Mouse (Mus musculus): ENCODE data around the gene Rab30. TPM values are rescaled to one million over a fixed set of nuclear protein-coding genes. Genes with fewer than 3 reads are reported as not detected.

The Rab30 gene
- polyA plus RNA-seq, 1 experiment = 2.0 TPM

DNA sequence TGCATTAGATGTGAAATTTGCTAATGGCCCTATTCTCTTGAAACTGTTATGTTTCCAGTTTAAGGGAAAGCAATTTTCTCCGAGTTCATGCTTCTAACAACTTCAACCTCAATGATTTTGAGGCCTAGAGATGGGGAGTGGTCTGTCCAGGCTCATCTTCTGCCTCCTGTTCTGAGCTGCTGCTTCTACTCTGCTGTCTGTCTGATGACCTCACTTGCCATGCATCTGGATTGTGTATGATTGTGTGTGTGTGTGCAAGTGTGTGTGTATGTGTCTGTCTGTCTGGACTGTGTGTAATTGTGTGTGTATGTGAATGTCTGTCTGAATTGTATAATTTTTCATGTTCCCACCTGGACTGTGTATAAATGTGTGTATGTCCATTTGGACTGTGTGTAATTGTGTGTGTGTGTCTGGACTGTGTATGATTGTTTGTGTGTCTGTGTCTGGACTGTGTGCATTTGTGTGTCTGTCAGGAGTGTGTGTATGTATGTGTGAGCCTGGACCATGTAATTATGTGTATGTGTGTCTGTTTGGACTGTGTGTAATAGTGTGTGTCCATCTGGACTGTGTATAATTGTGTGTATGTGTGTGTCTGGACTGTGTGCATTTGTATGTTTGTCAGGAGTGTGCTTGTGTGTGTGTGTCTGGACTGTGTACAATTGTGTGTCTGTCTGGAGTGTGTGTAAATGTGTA lies 81.2 kb downstream of the Rab30 start:
- Histone ChIP-seq H3K4me3 (ENCODE audit: insufficient read depth, poor library complexity, severe bottlenecking) (no peak overlapping the region), H3K79me2 (ENCODE audit: control insufficient read depth, insufficient read depth) (no peaks in the 10 kb centered on the region), H3K27me3 (ENCODE audit: control insufficient read depth, insufficient read depth, insufficient read length) (no peaks in the 10 kb centered on the region), H3K36me3 (ENCODE audit: control insufficient read depth, insufficient read depth) (no peaks in the 10 kb centered on the region), H3ac (ENCODE audit: control insufficient read depth, insufficient read length, low read depth) (no peak overlapping the region), H3K79me3 (ENCODE audit: low read depth) (no peaks in the 10 kb centered on the region)
- TF ChIP-seq CTCF (IDR thresholded peaks at IDR 0.05; ENCODE audit: control insufficient read depth, insufficient read depth, insufficient read length) (no peak), MAX (IDR thresholded peaks at IDR 0.05) (no peak), USF1 (IDR thresholded peaks at IDR 0.05; ENCODE audit: low read depth) (no peak), FOSL1 (IDR thresholded peaks at IDR 0.05; ENCODE audit: insufficient read depth, low read length, poor library complexity, severe bottlenecking) (no peak), MYOD1 (IDR thresholded peaks at IDR 0.05; ENCODE audit: control insufficient read depth, insufficient read length, low read depth) (no peak), CEBPB (IDR thresholded peaks at IDR 0.05; ENCODE audit: low read depth) (no peak), MYOG (IDR thresholded peaks at IDR 0.05; ENCODE audit: control insufficient read depth, extremely low read depth, insufficient read length) (no peak)

- no peak overlapping the region for H3ac ChIP-seq (ENCODE audit: control insufficient read depth, insufficient read length, low read depth)
- no peaks in the 10 kb centered on the region for H3K79me2 ChIP-seq (ENCODE audit: control insufficient read depth, insufficient read depth)
- no peak overlapping the region for H3K4me3 ChIP-seq (ENCODE audit: insufficient read depth, poor library complexity, severe bottlenecking)
- no peaks in the 10 kb centered on the region for H3K27me3 ChIP-seq (ENCODE audit: control insufficient read depth, insufficient read depth, insufficient read length)
- no peak for TF ChIP-seq FOSL1 (IDR thresholded peaks at IDR 0.05; ENCODE audit: insufficient read depth, low read length, poor library complexity, severe bottlenecking)
- no peak for TF ChIP-seq USF1 (IDR thresholded peaks at IDR 0.05; ENCODE audit: low read depth)
- no peak for TF ChIP-seq CTCF (IDR thresholded peaks at IDR 0.05; ENCODE audit: control insufficient read depth, insufficient read depth, insufficient read length)
- TF ChIP-seq MAX (IDR thresholded peaks at IDR 0.05) = no peak
- no peak for TF ChIP-seq CEBPB (IDR thresholded peaks at IDR 0.05; ENCODE audit: low read depth)
- no peak for TF ChIP-seq MYOD1 (IDR thresholded peaks at IDR 0.05; ENCODE audit: control insufficient read depth, insufficient read length, low read depth)
- no peaks in the 10 kb centered on the region for H3K79me3 ChIP-seq (ENCODE audit: low read depth)
- H3K36me3 ChIP-seq (ENCODE audit: control insufficient read depth, insufficient read depth) = no peaks in the 10 kb centered on the region
Observed at GRCm38 (mm10) chr7:92826248-92826647, 84.8 kb downstream of the Rab30 start.

- Histone ChIP-seq H3K36me3 (ENCODE audit: control insufficient read depth, insufficient read depth) (no peaks in the 10 kb centered on the region), H3K27me3 (ENCODE audit: control insufficient read depth, insufficient read depth, insufficient read length) (no peaks in the 10 kb centered on the region), H3ac (ENCODE audit: control insufficient read depth, insufficient read length, low read depth) (no peak overlapping the region), H3K79me2 (ENCODE audit: control insufficient read depth, insufficient read depth) (no peaks in the 10 kb centered on the region), H3K4me3 (ENCODE audit: insufficient read depth, poor library complexity, severe bottlenecking) (no peak overlapping the region), H3K79me3 (ENCODE audit: low read depth) (no peaks in the 10 kb centered on the region)
- no peak for TF ChIP-seq MAX (IDR thresholded peaks at IDR 0.05)
- TF ChIP-seq CTCF (IDR thresholded peaks at IDR 0.05; ENCODE audit: control insufficient read depth, insufficient read depth, insufficient read length) = no peak
- no peak for TF ChIP-seq MYOG (IDR thresholded peaks at IDR 0.05; ENCODE audit: control insufficient read depth, extremely low read depth, insufficient read length)
- TF ChIP-seq USF1 (IDR thresholded peaks at IDR 0.05; ENCODE audit: low read depth) = no peak
- TF ChIP-seq MYOD1 (IDR thresholded peaks at IDR 0.05; ENCODE audit: control insufficient read depth, insufficient read length, low read depth) = no peak
- no peak for TF ChIP-seq CEBPB (IDR thresholded peaks at IDR 0.05; ENCODE audit: low read depth)
- no peak for TF ChIP-seq FOSL1 (IDR thresholded peaks at IDR 0.05; ENCODE audit: insufficient read depth, low read length, poor library complexity, severe bottlenecking)
Observed at GRCm38 (mm10) chr7:92827981-92828380, 86.6 kb downstream of the Rab30 start.

DNA sequence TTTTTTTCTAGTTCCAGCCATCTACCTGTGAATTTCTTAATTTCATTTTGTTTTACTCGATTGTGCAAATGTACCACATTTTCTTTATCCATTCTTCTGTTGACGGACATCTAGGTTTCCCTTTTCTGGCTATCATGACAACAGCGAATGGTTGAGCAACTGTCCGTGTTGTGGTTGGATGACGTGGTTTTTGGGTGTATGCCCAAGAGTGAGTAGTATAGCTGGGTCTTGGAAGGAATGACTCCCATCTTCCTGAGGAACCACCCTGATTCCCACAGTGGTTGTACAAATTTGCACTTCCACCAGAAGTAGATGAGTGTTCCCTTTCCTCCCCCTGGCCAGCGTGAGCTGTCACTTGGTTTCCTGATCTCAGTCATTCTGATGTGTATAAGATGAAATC lies 91.0 kb downstream of the Rab30 start:
- Histone ChIP-seq H3K79me3 (ENCODE audit: low read depth) (no peaks in the 10 kb centered on the region), H3K27me3 (ENCODE audit: control insufficient read depth, insufficient read depth, insufficient read length) (no peaks in the 10 kb centered on the region), H3ac (ENCODE audit: control insufficient read depth, insufficient read length, low read depth) (no peak overlapping the region), H3K36me3 (ENCODE audit: control insufficient read depth, insufficient read depth) (no peaks in the 10 kb centered on the region), H3K79me2 (ENCODE audit: control insufficient read depth, insufficient read depth) (no peaks in the 10 kb centered on the region), H3K4me3 (ENCODE audit: insufficient read depth, poor library complexity, severe bottlenecking) (no peak overlapping the region)
- peak; percentile 89 for TF ChIP-seq CEBPB (IDR thresholded peaks at IDR 0.05; ENCODE audit: low read depth)
- TF ChIP-seq MAX (IDR thresholded peaks at IDR 0.05) = no peak
- no peak for TF ChIP-seq FOSL1 (IDR thresholded peaks at IDR 0.05; ENCODE audit: insufficient read depth, low read length, poor library complexity, severe bottlenecking)
- TF ChIP-seq MYOG (IDR thresholded peaks at IDR 0.05; ENCODE audit: control insufficient read depth, extremely low read depth, insufficient read length) = no peak
- no peak for TF ChIP-seq CTCF (IDR thresholded peaks at IDR 0.05; ENCODE audit: control insufficient read depth, insufficient read depth, insufficient read length)
- TF ChIP-seq MYOD1 (IDR thresholded peaks at IDR 0.05; ENCODE audit: control insufficient read depth, insufficient read length, low read depth) = no peak

DNA sequence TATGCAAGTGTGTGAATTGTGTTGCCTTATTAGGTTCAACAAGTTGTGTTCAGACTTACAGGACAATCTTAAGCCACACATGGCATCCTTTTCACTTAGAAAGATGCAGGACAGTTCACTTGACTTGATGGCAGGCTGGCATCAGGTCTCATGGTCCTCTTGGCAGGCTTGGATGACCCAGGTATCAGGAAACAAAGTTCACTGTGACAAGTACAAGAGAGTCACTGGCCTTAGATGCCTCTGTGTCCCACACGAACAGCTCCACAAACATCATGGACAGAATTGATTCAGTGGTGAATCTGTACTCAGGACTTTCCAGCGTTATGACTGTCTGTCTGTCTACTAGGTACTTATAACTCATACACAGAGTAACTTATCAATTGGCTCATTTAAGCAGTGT lies 93.0 kb downstream of the Rab30 start:
- H3K36me3 ChIP-seq (ENCODE audit: control insufficient read depth, insufficient read depth) = no peaks in the 10 kb centered on the region
- no peak overlapping the region for H3K4me3 ChIP-seq (ENCODE audit: insufficient read depth, poor library complexity, severe bottlenecking)
- no peaks in the 10 kb centered on the region for H3K79me2 ChIP-seq (ENCODE audit: control insufficient read depth, insufficient read depth)
- TF ChIP-seq CEBPB (IDR thresholded peaks at IDR 0.05; ENCODE audit: low read depth) (no peak), MAX (IDR thresholded peaks at IDR 0.05) (no peak), MYOD1 (IDR thresholded peaks at IDR 0.05; ENCODE audit: control insufficient read depth, insufficient read length, low read depth) (no peak), USF1 (IDR thresholded peaks at IDR 0.05; ENCODE audit: low read depth) (no peak), CTCF (IDR thresholded peaks at IDR 0.05; ENCODE audit: control insufficient read depth, insufficient read depth, insufficient read length) (no peak), MYOG (IDR thresholded peaks at IDR 0.05; ENCODE audit: control insufficient read depth, extremely low read depth, insufficient read length) (no peak), FOSL1 (IDR thresholded peaks at IDR 0.05; ENCODE audit: insufficient read depth, low read length, poor library complexity, severe bottlenecking) (no peak)
- no peaks in the 10 kb centered on the region for H3K79me3 ChIP-seq (ENCODE audit: low read depth)
- H3K27me3 ChIP-seq (ENCODE audit: control insufficient read depth, insufficient read depth, insufficient read length) = no peaks in the 10 kb centered on the region
- no peak overlapping the region for H3ac ChIP-seq (ENCODE audit: control insufficient read depth, insufficient read length, low read depth)

Data from C2C12 (cell line).